Mouse (Mus musculus): ENCODE measurements around the gene BC024978. TPM values are rescaled to one million over a fixed set of nuclear protein-coding genes. Genes with fewer than 3 reads are reported as not detected.

BC024978 gene
- polyA plus RNA-seq, 1 experiment from 2014 or later, result 13.2 TPM

GRCm38 (mm10) chr7:27185986-27186385 is 9.6 kb upstream of the BC024978 start:
- ATAC-seq (no peak), DNase-seq (ENCODE audit: low read depth, low spot score) (no peak)
- no peaks in the 10 kb centered on the region for H3K27me3 ChIP-seq
- in situ Hi-C loops (cut with MboI; ENCODE audit: low pct_unique_long_range_greater_than_20kb), result loop anchor here (25.0 kb wide), 1 partner anchor 301 kb away; the partner anchor contains the start of genes Prx and Sertad1
- ChIA-PET CTCF (interaction anchor here (1.1 kb wide), 1 partner anchor 26 kb away, joined by 3 read pairs; no protein-coding TSS in a partner anchor), POLR2A (no interaction called here)
- TF ChIP-seq CTCF (IDR thresholded peaks at IDR 0.05), result no peak

GRCm38 (mm10) chr7:27189271-27189931 is 6.2 kb upstream of the BC024978 start:
- TF ChIP-seq CTCF (IDR thresholded peaks at IDR 0.05), result no peak
- in situ Hi-C loops (cut with MboI; ENCODE audit: low pct_unique_long_range_greater_than_20kb), result loop anchor here (25.0 kb wide), 1 partner anchor 298 kb away; the partner anchor contains the start of genes Prx and Sertad1
- no peaks in the 10 kb centered on the region for H3K27me3 ChIP-seq
- ChIA-PET CTCF (interaction anchor here (0.6 to 1.8 kb wide), 3 partner anchors 16 to 42 kb away, joined by 3 to 5 read pairs (median 3); no protein-coding TSS in a partner anchor), POLR2A (no interaction called here)
- no peak for DNase-seq (ENCODE audit: low read depth, low spot score)
- ATAC-seq, result no peak

GRCm38 (mm10) chr7:27192434-27192833 is 3.1 kb upstream of the BC024978 start:
- ATAC-seq (no peak), DNase-seq (ENCODE audit: low read depth, low spot score) (no peak)
- ChIA-PET CTCF (interaction anchor here (2.2 kb wide), 1 partner anchor 14 kb away, joined by 9 read pairs; the partner anchor contains the start of gene Rab4b), POLR2A (no interaction called here)
- no peaks in the 10 kb centered on the region for H3K27me3 ChIP-seq
- in situ Hi-C loops (cut with MboI; ENCODE audit: low pct_unique_long_range_greater_than_20kb), result loop anchor here (25.0 kb wide), 1 partner anchor 295 kb away; the partner anchor contains the start of genes Prx and Sertad1
- TF ChIP-seq CTCF (IDR thresholded peaks at IDR 0.05), result no peak

GRCm38 (mm10) chr7:27193731-27194130 is 1.9 kb upstream of the BC024978 start:
- no peak for TF ChIP-seq CTCF (IDR thresholded peaks at IDR 0.05)
- ChIA-PET CTCF (interaction anchor here (2.2 kb wide), 1 partner anchor 15 kb away, joined by 9 read pairs; the partner anchor contains the start of gene Rab4b), POLR2A (no interaction called here)
- in situ Hi-C loops (cut with MboI; ENCODE audit: low pct_unique_long_range_greater_than_20kb), result loop anchor here (25.0 kb wide), 1 partner anchor 294 kb away; the partner anchor contains the start of genes Prx and Sertad1
- ATAC-seq (no peak), DNase-seq (ENCODE audit: low read depth, low spot score) (no peak)
- no peaks in the 10 kb centered on the region for H3K27me3 ChIP-seq

- POLR2A ChIA-PET, result interaction anchor here (1.5 kb wide), 1 partner anchor 34 kb away, joined by 3 read pairs; no protein-coding TSS in a partner anchor
- no peak for DNase-seq (ENCODE audit: low read depth, low spot score)
- H3K27me3 ChIP-seq, result no peaks in the 10 kb centered on the region
- CTCF ChIA-PET, result no interaction called here
- in situ Hi-C loops (cut with MboI; ENCODE audit: low pct_unique_long_range_greater_than_20kb), result loop anchor here (25.0 kb wide), 1 partner anchor 290 kb away; the partner anchor contains the start of genes Prx and Sertad1
- TF ChIP-seq CTCF (IDR thresholded peaks at IDR 0.05), result no peak
- no peak for ATAC-seq
Measured at GRCm38 (mm10) chr7:27197136-27197535, 1.6 kb downstream of the BC024978 start.

- POLR2A ChIA-PET, result interaction anchor here (1.2 to 1.5 kb wide), 2 partner anchors 11 to 34 kb away, joined by 3 read pairs; no protein-coding TSS in a partner anchor
- DNase-seq (ENCODE audit: low read depth, low spot score) (no peak), ATAC-seq (no peak)
- in situ Hi-C loops (cut with MboI; ENCODE audit: low pct_unique_long_range_greater_than_20kb), result loop anchor here (25.0 kb wide), 1 partner anchor 290 kb away; the partner anchor contains the start of genes Prx and Sertad1
- no peak for TF ChIP-seq CTCF (IDR thresholded peaks at IDR 0.05)
- CTCF ChIA-PET, result no interaction called here
- H3K27me3 ChIP-seq, result no peaks in the 10 kb centered on the region
Measured at GRCm38 (mm10) chr7:27197634-27198033, 2.1 kb downstream of the BC024978 start.

- in situ Hi-C loops (cut with MboI; ENCODE audit: low pct_unique_long_range_greater_than_20kb), result loop anchor here (25.0 kb wide), 1 partner anchor 289 kb away; the partner anchor contains the start of genes Prx and Sertad1
- ATAC-seq, result no peak
- ChIA-PET POLR2A (interaction anchor here (1.2 to 1.5 kb wide), 2 partner anchors 10 to 33 kb away, joined by 3 read pairs; no protein-coding TSS in a partner anchor), CTCF (interaction anchor here (1.7 kb wide), 1 partner anchor 11 kb away, joined by 4 read pairs; no protein-coding TSS in a partner anchor)
- DNase-seq (ENCODE audit: low read depth, low spot score), result no peak
- H3K27me3 ChIP-seq, result no peaks in the 10 kb centered on the region
- TF ChIP-seq CTCF (IDR thresholded peaks at IDR 0.05), result no peak
Measured at GRCm38 (mm10) chr7:27198355-27198754, 2.8 kb downstream of the BC024978 start.

GRCm38 (mm10) chr7:27198779-27199178 is 3.2 kb downstream of the BC024978 start:
- ATAC-seq (no peak), DNase-seq (ENCODE audit: low read depth, low spot score) (no peak)
- POLR2A ChIA-PET, result interaction anchor here (1.2 kb wide), 1 partner anchor 10 kb away, joined by 3 read pairs; no protein-coding TSS in a partner anchor
- CTCF ChIA-PET, result interaction anchor here (1.7 kb wide), 1 partner anchor 11 kb away, joined by 4 read pairs; no protein-coding TSS in a partner anchor
- in situ Hi-C loops (cut with MboI; ENCODE audit: low pct_unique_long_range_greater_than_20kb), result loop anchor here (25.0 kb wide), 1 partner anchor 289 kb away; the partner anchor contains the start of genes Prx and Sertad1
- no peaks in the 10 kb centered on the region for H3K27me3 ChIP-seq
- TF ChIP-seq CTCF (IDR thresholded peaks at IDR 0.05), result no peak

- CTCF ChIA-PET, result interaction anchor here (0.9 kb wide), 1 partner anchor 10 kb away, joined by 3 read pairs; no protein-coding TSS in a partner anchor
- POLR2A ChIA-PET, result no interaction called here
- ATAC-seq (no peak), DNase-seq (ENCODE audit: low read depth, low spot score) (no peak)
- H3K27me3 ChIP-seq, result no peaks in the 10 kb centered on the region
- in situ Hi-C loops (cut with MboI; ENCODE audit: low pct_unique_long_range_greater_than_20kb), result no loop called here
- TF ChIP-seq CTCF (IDR thresholded peaks at IDR 0.05), result no peak
Measured at GRCm38 (mm10) chr7:27203730-27204449, 8.3 kb downstream of the BC024978 start.

- in situ Hi-C loops (cut with MboI; ENCODE audit: low pct_unique_long_range_greater_than_20kb), result no loop called here
- H3K27me3 ChIP-seq, result no peaks in the 10 kb centered on the region
- POLR2A ChIA-PET, result no interaction called here
- no peak for DNase-seq (ENCODE audit: low read depth, low spot score)
- no peak for ATAC-seq
- TF ChIP-seq CTCF (IDR thresholded peaks at IDR 0.05), result no peak
- CTCF ChIA-PET, result no interaction called here
Measured at GRCm38 (mm10) chr7:27212626-27213025, 17.0 kb downstream of the BC024978 start.

Measured in Patski (cell line).